Comparison of ENCODE assay signal across 14 mouse cellular contexts in genomic region chr8:111445960-111446660, GRCm38 (mm10). TPM values are rescaled to one million over a fixed set of nuclear protein-coding genes. Genes with fewer than 3 reads are reported as not detected.
A peak's percentile ranks its signal among the peaks of the same experiment; 100 is the strongest.
DNase-seq lines count a peak whose midpoint lies in the region; ATAC-seq and TF ChIP-seq lines count a peak whose summit lies in the region.
"Had no signal": no experiment of that assay in that cellular context is flagged by ENCODE, and none has a peak within 500 bp of the region (broad histone marks: within the 10 kb centered on the region; RNA-seq: fewer than 3 reads in every experiment).

No protein-coding gene starts in this region.

- H3K9me3 ChIP-seq in CH12.LX (replicated peaks; ENCODE audit: low read length) = no peaks in the 10 kb centered on the region
- H3K9me3 ChIP-seq in ES-E14 (ENCODE audit: control insufficient read depth, insufficient read depth, low read depth, low read length) = no peaks in the 10 kb centered on the region
- H3K9me3 ChIP-seq in heart, embryonic 13.5 days = no peaks in the 10 kb centered on the region
- no peaks in the 10 kb centered on the region for H3K9me3 ChIP-seq in liver, embryonic 12.5 days (replicated peaks)
- no peaks in the 10 kb centered on the region for H3K9me3 ChIP-seq in midbrain, embryonic 16.5 days (replicated peaks; ENCODE audit: control insufficient read depth, low read length, poor library complexity, severe bottlenecking)
- H3K9me3 ChIP-seq: limb, embryonic 15.5 days; neural tube, embryonic 13.5 days had no signal

- no peak overlapping the region for H3K4me3 ChIP-seq in CH12.LX (replicated peaks in 1 of 3; ENCODE audit: low read depth in 2 of 3, low read length in 2 of 3, poor library complexity in 1 of 3)
- peak overlapping the region in 1 of 2 experiments; percentile 2; a peak in 1 of 4 replicates for H3K4me3 ChIP-seq in ES-E14 (ENCODE audit: insufficient read depth in 1 of 2, low read depth in 1 of 2, low read length in 2 of 2, poor library complexity in 1 of 2, severe bottlenecking in 1 of 2)
- H3K4me3 ChIP-seq in heart, embryonic 13.5 days = no peak overlapping the region
- H3K4me3 ChIP-seq in liver, embryonic 12.5 days = no peak overlapping the region
- no peak overlapping the region for H3K4me3 ChIP-seq in midbrain, embryonic 16.5 days (ENCODE audit: low read depth, low read length)
- H3K4me3 ChIP-seq: limb, embryonic 15.5 days; neural tube, embryonic 13.5 days had no signal

- dilution Hi-C loops in CH12.LX (cut with MboI; ENCODE audit: extremely low pct_ligation_motif_present, extremely low pct_unique_long_range_greater_than_20kb, low sequenced_read_pairs) = no loop called here

- no peak overlapping the region for H3K27ac ChIP-seq in CH12.LX (ENCODE audit: insufficient read depth, low read depth)
- no peak overlapping the region for H3K27ac ChIP-seq in ES-E14 (ENCODE audit: insufficient read depth, low read depth, low read length, poor library complexity, severe bottlenecking)
- peak overlapping the region; percentile 78 for H3K27ac ChIP-seq in heart, embryonic 13.5 days (replicated peaks)
- H3K27ac ChIP-seq in liver, embryonic 12.5 days = peak overlapping the region; percentile 32; the same call in 1 of the 2 replicates
- no peak overlapping the region for H3K27ac ChIP-seq in midbrain, embryonic 16.5 days (ENCODE audit: low read length)
- H3K27ac ChIP-seq: limb, embryonic 15.5 days; neural tube, embryonic 13.5 days had no signal

- no peaks in the 10 kb centered on the region for H3K4me1 ChIP-seq in CH12.LX (ENCODE audit: control insufficient read depth in 1 of 2, insufficient read depth in 2 of 2)
- peaks cover 0 to 3% of the 10 kb centered on the region in 2 experiments; a peak in 1 of 4 replicates for H3K4me1 ChIP-seq in ES-E14 (ENCODE audit: control insufficient read depth in 2 of 2, insufficient read depth in 2 of 2, low read length in 2 of 2, poor library complexity in 1 of 2)
- H3K4me1 ChIP-seq in heart, embryonic 13.5 days = peaks cover 42% of the 10 kb centered on the region
- H3K4me1 ChIP-seq in liver, embryonic 12.5 days = peaks cover 27% of the 10 kb centered on the region
- no peaks in the 10 kb centered on the region for H3K4me1 ChIP-seq in midbrain, embryonic 16.5 days (ENCODE audit: control insufficient read depth, insufficient read depth, low read length)
- H3K4me1 ChIP-seq: limb, embryonic 15.5 days; neural tube, embryonic 13.5 days had no signal

- no peak for TF ChIP-seq RAD21 in CH12.LX (IDR thresholded peaks at IDR 0.05; ENCODE audit: low read depth, low read length)

- ATAC-seq in heart, embryonic 13.5 days (ENCODE audit: extremely low read depth, insufficient number of reproducible peaks, low FRiP score, low TSS enrichment) = no peak
- peak; percentile 17; the same call in 1 of the 2 replicates for ATAC-seq in liver, embryonic 12.5 days
- ATAC-seq in inflammation-experienced regulatory T-cells, adult 6 months = no peak
- ATAC-seq in midbrain, embryonic 16.5 days = no peak

- H3K79me2 ChIP-seq in CH12.LX (replicated peaks; ENCODE audit: control insufficient read depth, extremely low read depth, insufficient read depth, poor library complexity, severe bottlenecking) = no peaks in the 10 kb centered on the region

- H3K4me2 ChIP-seq in CH12.LX (ENCODE audit: insufficient read depth, low read depth, poor library complexity, severe bottlenecking) = no peak overlapping the region
- peak overlapping the region; percentile 37 for H3K4me2 ChIP-seq in heart, embryonic 13.5 days
- peak overlapping the region; percentile 22 for H3K4me2 ChIP-seq in liver, embryonic 12.5 days
- no peak overlapping the region for H3K4me2 ChIP-seq in midbrain, embryonic 16.5 days (ENCODE audit: low read length)
- H3K4me2 ChIP-seq: limb, embryonic 15.5 days; neural tube, embryonic 13.5 days had no signal

- H3K36me3 ChIP-seq in CH12.LX (replicated peaks in 1 of 2; ENCODE audit: control insufficient read depth in 1 of 2, insufficient read depth in 1 of 2, low read length in 1 of 2) (peaks cover 8 to 29% of the 10 kb centered on the region in 2 experiments), ES-E14 (ENCODE audit: control insufficient read depth, insufficient read depth, low read length, poor library complexity, severe bottlenecking) (peaks cover 2% of the 10 kb centered on the region; the same call in 1 of the 2 replicates)
- peaks cover 21% of the 10 kb centered on the region for H3K36me3 ChIP-seq in heart, embryonic 13.5 days
- H3K36me3 ChIP-seq in liver, embryonic 12.5 days = peaks cover 5% of the 10 kb centered on the region; the same call in 1 of the 2 replicates
- peaks cover 3% of the 10 kb centered on the region; the same call in 1 of the 2 replicates for H3K36me3 ChIP-seq in midbrain, embryonic 16.5 days (ENCODE audit: control insufficient read depth, insufficient read depth, low read length)

- TF ChIP-seq CTCF in CH12.LX (conservative IDR thresholded peaks at IDR 0.05 in 1 of 2, IDR thresholded peaks at IDR 0.05 in 1 of 2; ENCODE audit: low read depth in 2 of 2, low read length in 2 of 2) = no peak

- in situ Hi-C loops in CH12.LX (cut with MboI; ENCODE audit: low pct_ligation_motif_present, low pct_unique_long_range_greater_than_20kb, low sequenced_read_pairs) = no loop called here
- in situ Hi-C loops in ES-E14 (cut with MboI; ENCODE audit: low sequenced_read_pairs in 2 of 2, unreplicated experiment in 2 of 2) = no loop called here

- H3K9ac ChIP-seq in CH12.LX (ENCODE audit: insufficient read depth, low read depth) (no peak overlapping the region), ES-E14 (ENCODE audit: insufficient read depth, low read depth, low read length, poor library complexity, severe bottlenecking) (no peak overlapping the region)
- 0 out of 2 replicates have a peak overlapping the region, but pooled peaks have one; percentile 44 for H3K9ac ChIP-seq in heart, embryonic 13.5 days
- H3K9ac ChIP-seq in liver, embryonic 12.5 days = no peak overlapping the region
- H3K9ac ChIP-seq in midbrain, embryonic 16.5 days (ENCODE audit: low read depth, low read length) = no peak overlapping the region
- H3K9ac ChIP-seq: limb, embryonic 15.5 days; neural tube, embryonic 13.5 days had no signal

- WGBS in heart, embryonic 13.5 days = 25% methylated on average over 4 of the region's 4 CpGs
- 51% methylated on average over 4 of the region's 4 CpGs for WGBS in liver, embryonic 12.5 days (ENCODE audit: insufficient replicate concordance)
- 71% methylated on average over 4 of the region's 4 CpGs for WGBS in midbrain, embryonic 16.5 days

- no peak for TF ChIP-seq EP300 in CH12.LX (IDR thresholded peaks at IDR 0.05; ENCODE audit: low read length)

- peaks cover 4% of the 10 kb centered on the region for H3K27me3 ChIP-seq in CH12.LX (replicated peaks)
- no peaks in the 10 kb centered on the region for H3K27me3 ChIP-seq in heart, embryonic 13.5 days (replicated peaks)
- peaks cover 12% of the 10 kb centered on the region; the same call in 1 of the 2 replicates for H3K27me3 ChIP-seq in liver, embryonic 12.5 days (replicated peaks)
- H3K27me3 ChIP-seq in midbrain, embryonic 16.5 days (ENCODE audit: control insufficient read depth, insufficient read depth, low read depth, low read length) = no peaks in the 10 kb centered on the region
- H3K27me3 ChIP-seq: limb, embryonic 15.5 days; neural tube, embryonic 13.5 days had no signal

- no peak for TF ChIP-seq POLR2A in CH12.LX (IDR thresholded peaks at IDR 0.05; ENCODE audit: low read depth, low read length)

- peak; percentile 2 for DNase-seq in CH12.LX (ENCODE audit: extremely low read depth)
- peak; percentile 36 for DNase-seq in ES-E14 (ENCODE audit: low read depth, low spot score)
- no peak for DNase-seq in gastrocnemius, adult 8-10 months (ENCODE audit: low spot score in 2 of 2)
- DNase-seq in urinary bladder, postnatal 14 days (ENCODE audit: low spot score) = no peak
- DNase-seq: adrenal gland, postnatal 25 days; cerebellum, adult 18-20 months; gastrocnemius, postnatal 14 days; right cerebral cortex, postnatal 14 days had no signal

TF ChIP-seq in CH12.LX, 34 proteins besides CTCF, POLR2A, EP300 and RAD21 (continues in another document):
- TF ChIP-seq POLR2AphosphoS2 (IDR thresholded peaks at IDR 0.05; ENCODE audit: low read depth, low read length) = no peak
- no peak for TF ChIP-seq USF2 (conservative IDR thresholded peaks at IDR 0.05; ENCODE audit: low read depth, low read length)
- TF ChIP-seq ZMIZ1 (IDR thresholded peaks at IDR 0.05; ENCODE audit: low read depth, low read length) = no peak
- no peak for TF ChIP-seq E2F4 (IDR thresholded peaks at IDR 0.05; ENCODE audit: insufficient replicate concordance, low read depth, low read length)
- no peak for TF ChIP-seq MAZ (IDR thresholded peaks at IDR 0.05; ENCODE audit: low read depth, low read length)
- TF ChIP-seq SMC3 (IDR thresholded peaks at IDR 0.05; ENCODE audit: low read depth, low read length) = no peak
- TF ChIP-seq ZKSCAN1 (IDR thresholded peaks at IDR 0.05; ENCODE audit: borderline replicate concordance, low read depth, low read length) = no peak
- no peak for TF ChIP-seq GABPA (IDR thresholded peaks at IDR 0.05; ENCODE audit: insufficient replicate concordance, low read depth, low read length)

TF ChIP-seq in ES-E14, 5 proteins besides CTCF, POLR2A, EP300 and RAD21:
- no peak for TF ChIP-seq ZNF384 (IDR thresholded peaks at IDR 0.05; ENCODE audit: low read depth, low read length)
- TF ChIP-seq ZC3H11A (IDR thresholded peaks at IDR 0.05; ENCODE audit: borderline replicate concordance, low read depth, low read length) = no peak
- TF ChIP-seq CHD2 (IDR thresholded peaks at IDR 0.05; ENCODE audit: low read depth, low read length) = 0 out of 2 replicates have a peak, but pooled peaks have one; percentile 41
TF ChIP-seq in ES-E14: peak in this region for 1.

RNA-seq across cellular contexts. Expression of gene Fa2h, which starts 52.5 kb away (rescaled TPM):
- 0.04 and 0.08 TPM in 2 replicates for total RNA-seq in CH12.LX (2012; rRNA removed)
- total RNA-seq in CH12.LX (2014; rRNA removed) = not detected in 2 replicates
- polyA plus RNA-seq in CH12.LX (2012; ENCODE audit: insufficient read length, low read depth) = not detected in 2 replicates
- not detected in 2 replicates for total RNA-seq in ES-E14 (2012; rRNA removed)
- polyA plus RNA-seq in heart, embryonic 13.5 days (2015; fragmentation: Nextera tagmentation; extraction: Ambion mirVana) = not detected in 2 replicates
- polyA plus RNA-seq in liver, embryonic 12.5 days (2016; fragmentation: Nextera tagmentation; extraction: Ambion mirVana) = not detected in 2 replicates
- under 1 TPM in 1 of 3 experiments, not detected in 2; 0.32 TPM for polyA plus RNA-seq in inflammation-experienced regulatory T-cells, adult 6 months (2017; shearing (Covaris generic))
- under 1 TPM; 0.17 to 0.58 (median 0.29) TPM for total RNA-seq in gastrocnemius, adult 8-10 months (2022)
- 0.28 TPM in 1 of 2 replicates, not detected in the other for polyA plus RNA-seq in midbrain, embryonic 16.5 days (2015; fragmentation: Nextera tagmentation; extraction: Ambion mirVana)

Comparison
In these comparisons a context has a peak if more than half of its experiments do, and no peak if none do; other contexts are left out.
1. DNase-seq: peak in CH12.LX (single experiment) and ES-E14 (single experiment); none in gastrocnemius, adult 8-10 months (0 of 2) and urinary bladder, postnatal 14 days (single experiment).
2. H3K27ac ChIP-seq: peak in heart, embryonic 13.5 days (single experiment) and liver, embryonic 12.5 days (single experiment); none in CH12.LX (single experiment), ES-E14 (single experiment) and midbrain, embryonic 16.5 days (single experiment).
3. H3K4me2 ChIP-seq: peak in heart, embryonic 13.5 days (single experiment) and liver, embryonic 12.5 days (single experiment); none in CH12.LX (single experiment) and midbrain, embryonic 16.5 days (single experiment).